Mouse (Mus musculus): Measurements from ENCODE around the gene Hist1h2bk.
A peak's percentile ranks its signal among the peaks of the same experiment; 100 is the strongest.

Hist1h2bk gene

GRCm38 (mm10) chr13:22014411-22014845 is 21.2 kb upstream of the Hist1h2bk start:
- peak; percentile 35 to 48 for DNase-seq

GRCm38 (mm10) chr13:22015479-22016450 is 19.9 kb upstream of the Hist1h2bk start:
- DNase-seq, result peak; percentile 75 to 83

- peak; percentile 30 to 54 for DNase-seq
Observed at GRCm38 (mm10) chr13:22019934-22020835, 15.5 kb upstream of the Hist1h2bk start.

GRCm38 (mm10) chr13:22020901-22021339 is 14.8 kb upstream of the Hist1h2bk start:
- DNase-seq, result peak; percentile 69 to 80

- DNase-seq, result peak in 1 of 2 experiments; percentile 31
Observed at GRCm38 (mm10) chr13:22021581-22021980, 14.1 kb upstream of the Hist1h2bk start.

GRCm38 (mm10) chr13:22022241-22022640 is 13.4 kb upstream of the Hist1h2bk start:
- DNase-seq, result peak; percentile 85 to 89

GRCm38 (mm10) chr13:22026058-22027031 is 9.3 kb upstream of the Hist1h2bk start:
- DNase-seq, result peak; percentile 91 to 92

- DNase-seq, result peak; percentile 97 to 98
Observed at GRCm38 (mm10) chr13:22028673-22029460, 6.8 kb upstream of the Hist1h2bk start.

- DNase-seq, result peak in 1 of 2 experiments; percentile 26
Observed at GRCm38 (mm10) chr13:22029928-22030327, 5.7 kb upstream of the Hist1h2bk start.

- no peak for DNase-seq
Observed at GRCm38 (mm10) chr13:22030493-22030892, 5.2 kb upstream of the Hist1h2bk start.

GRCm38 (mm10) chr13:22033741-22034442 is 1.8 kb upstream of the Hist1h2bk start:
- DNase-seq, result no peak

- DNase-seq, result peak in 1 of 2 experiments; percentile 43
Observed at GRCm38 (mm10) chr13:22034443-22035266, 1.0 kb upstream of the Hist1h2bk start.

GRCm38 (mm10) chr13:22036149-22036956 is 683 bp downstream of the Hist1h2bk start:
- DNase-seq, result peak in 1 of 2 experiments; percentile 31

GRCm38 (mm10) chr13:22036986-22037385 is 1.3 kb downstream of the Hist1h2bk start:
- no peak for DNase-seq

- no peak for DNase-seq
Observed at GRCm38 (mm10) chr13:22037415-22037814, 1.7 kb downstream of the Hist1h2bk start.

- no peak for DNase-seq
Observed at GRCm38 (mm10) chr13:22039364-22039763, 3.7 kb downstream of the Hist1h2bk start.

GRCm38 (mm10) chr13:22039951-22040463 is 4.3 kb downstream of the Hist1h2bk start:
- no peak for DNase-seq

Data from kidney, postnatal 4 days (tissue).